Mouse (Mus musculus) C2C12 (cell line): ENCODE measurements around the gene Ppip5k1. TPM values are rescaled to one million over a fixed set of nuclear protein-coding genes. Genes with fewer than 3 reads are reported as not detected.

Experiments
- H3K27me3 ChIP-seq: one replicate; pipeline ENCODE4 v1.6.1; 2011; ENCODE audit not compliant: control insufficient read depth, insufficient read depth, insufficient read length
- H3K36me3 ChIP-seq: one replicate; pipeline ENCODE4 v1.6.1; 2011; ENCODE audit not compliant: control insufficient read depth, insufficient read depth
- H3K4me3 ChIP-seq: one replicate; pipeline ENCODE4 v1.5.1; 2011; ENCODE audit warnings: mild to moderate bottlenecking, control low read depth; ENCODE audit not compliant: poor library complexity, insufficient read depth, severe bottlenecking
- H3K79me2 ChIP-seq: one replicate; pipeline ENCODE4 v1.6.1; 2011; ENCODE audit not compliant: control insufficient read depth, insufficient read depth
- H3K79me3 ChIP-seq: one replicate; pipeline ENCODE4 v1.6.1; 2011; ENCODE audit warnings: low read depth, control low read depth
- H3ac ChIP-seq: one replicate; pipeline ENCODE3; 2011; ENCODE audit warnings: low read depth; ENCODE audit not compliant: control insufficient read depth, insufficient read length
- CEBPB ChIP-seq: IDR thresholded peaks from one replicate; pipeline ENCODE4 v1.6.1; 2011; ENCODE audit warnings: low read depth, mild to moderate bottlenecking, control low read depth, moderate library complexity
- CTCF ChIP-seq: IDR thresholded peaks from one replicate; pipeline ENCODE4 v1.5.1; 2011; ENCODE audit not compliant: control insufficient read depth, insufficient read depth, insufficient read length
- FOSL1 ChIP-seq: IDR thresholded peaks from one replicate; pipeline ENCODE4 v1.8.0; 2011; ENCODE audit warnings: mild to moderate bottlenecking, low read length; ENCODE audit not compliant: poor library complexity, insufficient read depth, severe bottlenecking
- MAX ChIP-seq: IDR thresholded peaks from one replicate; pipeline ENCODE4 v1.6.1; 2011; ENCODE audit warnings: mild to moderate bottlenecking, control low read depth
- MYOD1 ChIP-seq: IDR thresholded peaks from one replicate; pipeline ENCODE4 v1.6.1; 2011; ENCODE audit warnings: low read depth; ENCODE audit not compliant: control insufficient read depth, insufficient read length
- MYOG ChIP-seq: IDR thresholded peaks from one replicate; pipeline ENCODE4 v1.6.1; 2011; ENCODE audit not compliant: control insufficient read depth, insufficient read length; ENCODE audit errors: extremely low read depth
- USF1 ChIP-seq: IDR thresholded peaks from one replicate; pipeline ENCODE4 v1.6.1; 2011; ENCODE audit warnings: low read depth, mild to moderate bottlenecking, control low read depth, moderate library complexity
- polyA plus RNA-seq: library from polyadenylated mRNA; unstranded; fragments of >200 nt; fragmentation: generic; extraction: Trizol; gene quantifications from one replicate; pipeline ENCODE4 v1.2.1, GENCODE M21; 2012; ENCODE audit warnings: missing spikeins

The Ppip5k1 gene
- polyA plus RNA-seq, 1 experiment = 5.8 TPM

DNA sequence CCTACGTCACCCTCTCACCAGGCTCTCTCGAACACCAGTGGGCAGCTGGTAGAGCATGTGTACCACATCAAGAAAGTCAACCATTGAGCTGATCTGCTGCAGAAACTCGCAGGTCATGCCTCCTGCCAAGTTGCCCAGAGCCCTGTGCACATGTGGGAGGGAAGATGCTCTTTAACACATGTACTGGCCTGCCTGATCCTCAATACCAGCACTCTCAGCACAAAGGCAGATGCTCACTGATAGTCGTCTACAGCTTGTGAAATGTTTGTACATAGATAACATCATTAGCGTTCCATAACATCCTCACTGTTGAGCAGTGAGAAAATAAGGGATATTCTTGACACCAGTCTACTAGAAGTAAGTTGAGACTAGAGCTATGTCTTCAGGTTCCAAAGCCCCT is 15.7 kb upstream of the Ppip5k1 start:
- Histone ChIP-seq H3ac (no peak overlapping the region), H3K27me3 (peaks cover 63% of the 10 kb centered on the region), H3K36me3 (no peaks in the 10 kb centered on the region), H3K4me3 (no peak overlapping the region), H3K79me3 (no peaks in the 10 kb centered on the region), H3K79me2 (no peaks in the 10 kb centered on the region)
- TF ChIP-seq CEBPB (no peak), FOSL1 (no peak), USF1 (no peak), MAX (no peak), CTCF (no peak), MYOG (no peak), MYOD1 (no peak)

DNA sequence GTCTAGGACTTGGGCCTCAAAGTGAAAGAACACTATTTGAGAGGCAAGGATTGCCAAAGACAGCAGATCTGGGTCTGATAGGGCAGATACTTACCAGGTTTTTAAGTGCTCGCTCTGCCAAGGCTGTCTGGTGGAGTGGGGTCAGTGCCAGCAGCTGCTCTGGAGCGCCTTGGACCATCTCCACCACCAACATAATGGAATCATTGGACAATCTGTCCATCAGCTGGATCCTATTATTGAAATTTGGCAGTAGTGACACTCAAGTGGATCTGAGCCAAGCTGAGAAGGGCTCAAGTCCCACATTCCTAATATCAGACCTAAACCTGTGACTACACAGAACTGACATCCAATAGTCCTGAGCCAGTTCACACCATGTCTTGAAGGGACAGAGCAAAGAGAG is 13.6 kb upstream of the Ppip5k1 start:
- H3K36me3 ChIP-seq = no peaks in the 10 kb centered on the region
- H3K4me3 ChIP-seq = no peak overlapping the region
- no peaks in the 10 kb centered on the region for H3K79me2 ChIP-seq
- no peak for TF ChIP-seq FOSL1
- no peak for TF ChIP-seq MYOG
- no peak for TF ChIP-seq CEBPB
- TF ChIP-seq USF1 = no peak
- no peak for TF ChIP-seq CTCF
- no peak for TF ChIP-seq MAX
- no peak for TF ChIP-seq MYOD1
- H3K27me3 ChIP-seq = peaks cover 56% of the 10 kb centered on the region
- H3ac ChIP-seq = no peak overlapping the region
- no peaks in the 10 kb centered on the region for H3K79me3 ChIP-seq

DNA sequence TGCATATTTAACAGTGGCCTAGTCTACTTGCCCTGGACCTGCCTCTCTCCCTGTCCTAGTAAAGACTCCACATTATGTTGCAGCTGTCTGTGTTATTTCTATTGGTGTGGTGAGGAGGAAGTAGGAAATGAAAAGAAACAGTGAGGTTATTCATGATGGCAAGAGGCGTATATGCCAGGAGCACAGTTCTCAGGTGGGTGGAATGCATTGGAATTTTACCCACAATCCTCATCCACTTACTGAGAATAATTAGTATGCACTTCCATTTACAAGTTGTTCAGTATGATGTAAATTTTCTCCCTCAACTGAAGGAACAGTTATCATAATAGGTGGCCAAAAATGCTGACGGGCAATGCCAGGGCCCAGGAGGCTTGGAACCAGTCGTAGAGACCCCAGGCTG is 8.5 kb upstream of the Ppip5k1 start:
- no peaks in the 10 kb centered on the region for H3K79me2 ChIP-seq
- no peak for TF ChIP-seq FOSL1
- TF ChIP-seq CTCF = no peak
- no peak for TF ChIP-seq MYOD1
- TF ChIP-seq CEBPB = no peak
- no peak for TF ChIP-seq USF1
- no peak for TF ChIP-seq MAX
- no peak for TF ChIP-seq MYOG
- no peaks in the 10 kb centered on the region for H3K79me3 ChIP-seq
- H3K36me3 ChIP-seq = no peaks in the 10 kb centered on the region
- peaks cover 66% of the 10 kb centered on the region for H3K27me3 ChIP-seq
- no peak overlapping the region for H3ac ChIP-seq
- no peak overlapping the region for H3K4me3 ChIP-seq

DNA sequence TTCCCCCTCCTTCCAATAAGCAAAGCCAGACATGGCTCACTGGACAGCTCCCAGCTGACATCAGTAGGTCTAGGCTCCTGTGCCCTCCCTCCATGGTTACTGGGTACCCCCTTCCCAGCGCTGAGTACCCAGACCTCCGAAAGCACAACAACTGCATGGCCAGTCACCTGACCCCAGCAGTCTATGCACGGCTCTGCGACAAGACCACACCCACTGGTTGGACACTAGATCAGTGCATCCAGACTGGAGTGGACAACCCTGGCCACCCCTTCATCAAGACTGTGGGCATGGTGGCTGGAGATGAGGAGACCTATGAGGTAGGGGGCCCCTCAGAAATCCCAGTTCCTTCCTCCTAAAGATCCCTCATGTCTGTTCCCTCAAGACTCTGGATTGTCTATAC is 4.3 kb upstream of the Ppip5k1 start:
- no peak for TF ChIP-seq CEBPB
- TF ChIP-seq MAX = no peak
- no peak for TF ChIP-seq CTCF
- peaks cover 51% of the 10 kb centered on the region for H3K27me3 ChIP-seq

DNA sequence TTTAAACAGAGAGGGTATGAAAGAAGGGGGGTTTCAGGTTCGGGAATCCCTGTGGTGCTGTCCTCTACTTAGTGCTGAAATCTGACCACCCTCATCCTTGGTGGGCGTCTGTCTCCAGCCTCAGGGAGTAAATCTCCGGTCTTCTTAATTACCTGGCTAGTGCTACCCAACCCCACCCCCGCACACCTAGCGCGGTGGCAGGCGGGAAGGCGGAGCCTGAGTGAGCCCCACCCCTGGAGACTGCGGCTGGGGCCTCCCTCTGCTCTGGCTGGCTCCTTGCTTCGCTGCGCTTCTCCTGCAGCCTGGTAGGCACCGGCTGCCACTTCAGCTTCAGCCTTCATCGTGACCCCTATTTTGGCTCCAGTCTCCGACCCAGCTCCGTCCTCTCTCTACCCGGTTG is 3.2 kb upstream of the Ppip5k1 start:
- Histone ChIP-seq H3ac (no peak overlapping the region), H3K36me3 (no peaks in the 10 kb centered on the region), H3K4me3 (no peak overlapping the region), H3K79me2 (no peaks in the 10 kb centered on the region), H3K79me3 (no peaks in the 10 kb centered on the region), H3K27me3 (peaks cover 42% of the 10 kb centered on the region)
- TF ChIP-seq MAX (no peak), FOSL1 (no peak), CEBPB (no peak), MYOD1 (no peak), CTCF (no peak), USF1 (no peak), MYOG (no peak)

More for the DNA sequence above, 4.3 kb upstream of the Ppip5k1 start:
- Histone ChIP-seq H3K4me3 (no peak overlapping the region), H3K79me2 (no peaks in the 10 kb centered on the region), H3K36me3 (no peaks in the 10 kb centered on the region), H3ac (no peak overlapping the region), H3K79me3 (no peaks in the 10 kb centered on the region)

DNA sequence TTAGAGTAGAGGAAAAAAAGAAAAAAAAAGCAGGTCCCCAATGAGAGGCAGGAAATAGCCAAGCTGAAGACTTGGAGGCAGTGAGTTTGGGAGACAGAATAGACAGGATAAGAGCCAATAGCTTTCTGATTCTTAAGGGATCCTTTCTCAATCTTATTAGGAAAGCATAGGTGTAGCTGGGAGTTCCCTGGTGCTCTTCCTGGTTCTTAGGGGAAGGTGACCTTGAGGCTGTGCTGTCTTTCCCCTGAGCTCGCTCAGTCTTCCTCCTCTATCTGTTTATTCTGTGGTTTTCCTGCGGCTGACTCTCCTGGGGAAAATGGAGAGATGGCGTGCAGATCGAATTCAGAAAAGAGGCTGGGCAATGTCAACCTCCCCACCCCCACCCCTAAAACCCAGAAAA is 2.8 kb upstream of the Ppip5k1 start:
- Histone ChIP-seq H3K79me3 (no peaks in the 10 kb centered on the region), H3K27me3 (peaks cover 38% of the 10 kb centered on the region), H3K4me3 (no peak overlapping the region), H3K36me3 (no peaks in the 10 kb centered on the region), H3K79me2 (no peaks in the 10 kb centered on the region), H3ac (no peak overlapping the region)
- TF ChIP-seq CEBPB (no peak), MAX (no peak), MYOD1 (no peak), MYOG (no peak), CTCF (no peak), USF1 (no peak), FOSL1 (no peak)
